Mouse (Mus musculus) brain, embryonic 14.5 days (tissue): ENCODE measurements around the gene 4930407I10Rik.

Experiments used
- CTCF ChIP-seq: fragments of 200-500 bp; IDR thresholded peaks from 2 replicates; pipeline ENCODE4 v1.5.1; 2012; ENCODE audit warnings: inconsistent platforms, mild to moderate bottlenecking, moderate library complexity, borderline replicate concordance; ENCODE audit not compliant: insufficient read depth, insufficient read length; ENCODE audit errors: extremely low read depth
- POLR2A ChIP-seq: fragments of 200-500 bp; IDR thresholded peaks from 2 replicates; pipeline ENCODE4 v1.6.1; 2012; ENCODE audit warnings: mild to moderate bottlenecking, inconsistent platforms, borderline replicate concordance; ENCODE audit not compliant: poor library complexity, insufficient read depth, insufficient read length, severe bottlenecking; ENCODE audit errors: extremely low read depth

GRCm38 (mm10) chr15:82011947-82012346 lies 47.0 kb upstream of the 4930407I10Rik start:
- TF ChIP-seq CTCF (no peak), POLR2A (no peak)
